Mouse (Mus musculus) fibroblast of lung, adult 2 months (primary cell): ENCODE results near the gene Mtch1.

Experiments used
- DNase-seq: peaks from one replicate; pipeline ENCODE4 v3.0.0-alpha.2; 2011; ENCODE audit warnings: low read depth

Gene Mtch1

DNA sequence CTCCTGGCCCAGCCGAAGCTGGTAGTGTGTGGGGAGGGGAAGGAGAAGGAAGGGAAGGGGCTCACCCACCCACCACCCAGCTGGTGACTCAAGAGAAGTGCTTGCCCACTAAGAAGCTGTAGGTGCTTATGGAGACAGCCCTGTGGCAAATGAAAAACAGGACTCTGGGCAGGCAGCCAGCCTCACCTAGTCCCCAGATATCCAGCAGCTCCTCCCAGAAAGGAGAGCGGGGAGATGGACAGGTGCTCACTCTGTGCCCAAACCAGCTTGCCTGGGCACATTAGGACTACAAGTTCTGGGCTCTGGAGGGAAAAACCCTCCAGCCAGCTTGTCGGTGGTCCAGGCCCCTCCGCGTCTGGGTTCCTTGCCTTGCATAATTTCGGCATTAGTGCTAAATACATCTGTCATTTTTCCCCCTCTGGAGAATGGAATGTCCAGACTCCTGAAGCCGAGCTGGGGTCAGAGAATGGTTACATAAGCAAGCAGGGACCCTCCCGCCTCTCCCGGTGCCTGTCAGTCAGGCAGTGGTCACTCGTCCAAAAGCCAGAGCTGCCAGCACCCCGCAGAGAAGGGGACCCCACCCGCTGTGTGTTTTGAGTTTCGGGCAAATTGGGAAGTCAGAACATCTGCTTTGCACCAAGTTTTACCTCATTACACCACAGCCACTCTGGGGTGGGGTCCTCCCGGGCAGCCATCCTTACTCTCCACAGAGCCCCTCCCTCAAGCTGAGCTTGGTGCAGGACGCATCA is 42.5 kb downstream of the Mtch1 start:
- no peak for DNase-seq

DNA sequence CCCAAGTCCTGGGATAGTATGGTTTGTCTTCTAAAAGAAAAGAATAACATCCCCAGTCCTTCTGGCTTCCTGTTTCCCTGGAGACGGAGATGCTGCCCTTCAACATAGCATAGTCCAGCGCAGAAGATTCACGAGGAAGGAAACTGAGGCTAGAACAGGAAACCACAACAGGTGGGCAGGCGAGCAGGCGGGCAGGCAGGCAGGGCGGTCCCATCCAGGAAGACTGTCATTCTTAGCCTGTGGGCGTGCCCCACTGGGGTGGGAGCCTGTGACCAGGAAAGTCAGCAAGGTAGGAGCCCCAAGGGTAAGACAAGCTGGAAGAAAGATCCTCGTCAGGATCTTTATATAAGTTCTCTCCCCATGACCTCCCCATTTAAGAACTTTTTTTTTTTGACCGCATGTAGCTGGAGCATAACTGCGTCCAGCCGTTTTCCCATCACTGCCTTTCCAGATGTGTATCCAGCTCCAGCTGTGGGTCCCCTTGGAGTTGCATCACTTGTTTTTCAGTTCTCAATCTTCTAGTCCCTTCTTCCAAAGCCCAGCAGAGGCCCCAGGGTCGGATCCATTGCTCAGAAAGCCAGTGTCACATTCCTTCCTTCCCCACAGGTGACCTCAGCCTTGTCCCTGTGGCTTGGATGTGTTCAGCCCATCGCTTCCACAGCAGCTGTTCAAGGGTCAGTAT is 43.2 kb downstream of the Mtch1 start:
- DNase-seq = no peak

DNA sequence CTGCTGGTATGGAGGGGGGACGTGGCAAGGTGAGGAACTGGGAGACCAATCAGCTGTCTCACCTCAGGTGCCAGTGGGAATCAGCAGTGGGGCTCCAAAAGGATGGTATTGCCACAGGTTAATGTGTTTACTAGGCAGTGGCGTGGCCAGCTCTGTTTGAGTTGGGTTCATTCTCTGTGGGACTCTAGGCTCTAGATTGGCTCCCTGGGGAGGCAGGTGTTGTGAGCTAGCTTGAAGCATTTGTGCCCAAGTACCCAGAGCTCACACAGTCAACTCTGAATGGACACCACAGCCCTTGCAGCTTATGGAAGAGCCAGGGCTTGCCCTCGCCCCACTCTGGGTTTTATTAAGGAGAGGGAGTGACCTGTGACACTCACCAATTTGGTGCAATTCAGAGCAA is 43.9 kb downstream of the Mtch1 start:
- no peak for DNase-seq

DNA sequence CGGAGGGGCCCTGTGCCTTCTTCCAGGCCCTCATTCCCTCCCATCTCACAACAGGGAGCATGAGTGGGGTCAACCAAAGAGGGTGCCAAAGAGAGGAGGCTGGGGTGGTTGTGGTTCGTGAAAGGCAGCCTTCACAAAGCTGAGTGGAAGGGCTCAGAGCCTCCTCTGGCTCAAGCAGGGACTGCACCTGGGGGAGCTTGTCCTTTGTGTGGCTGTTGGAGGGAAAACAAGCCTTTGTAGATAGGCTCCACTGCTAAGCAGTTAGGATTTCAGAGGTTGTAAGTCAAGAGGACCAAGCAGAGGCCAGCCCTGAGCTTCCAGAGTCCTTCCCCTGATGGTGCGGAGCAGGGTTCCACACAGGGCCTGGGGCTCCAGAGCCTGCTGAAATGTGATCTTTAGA is 44.6 kb downstream of the Mtch1 start:
- DNase-seq = no peak

DNA sequence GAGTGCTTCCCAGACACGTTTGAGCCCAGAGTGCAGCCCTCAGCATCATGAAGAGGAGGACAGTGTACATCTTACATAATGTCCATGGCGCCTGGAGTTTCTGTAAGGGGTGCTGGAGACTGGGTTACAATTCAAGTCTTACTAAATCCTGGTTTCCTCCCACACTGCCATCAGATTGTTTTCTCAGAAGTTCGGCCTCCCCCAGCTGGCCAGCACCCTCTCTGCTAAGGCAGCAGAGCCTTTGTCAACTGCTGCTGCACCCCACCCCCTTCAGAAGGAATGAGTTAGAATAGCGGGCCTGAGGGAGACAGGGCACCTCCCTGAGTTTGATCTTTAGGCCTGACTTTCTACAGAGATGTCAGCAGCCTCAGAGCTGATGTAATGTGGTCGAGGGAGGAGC is 45.6 kb downstream of the Mtch1 start:
- no peak for DNase-seq

DNA sequence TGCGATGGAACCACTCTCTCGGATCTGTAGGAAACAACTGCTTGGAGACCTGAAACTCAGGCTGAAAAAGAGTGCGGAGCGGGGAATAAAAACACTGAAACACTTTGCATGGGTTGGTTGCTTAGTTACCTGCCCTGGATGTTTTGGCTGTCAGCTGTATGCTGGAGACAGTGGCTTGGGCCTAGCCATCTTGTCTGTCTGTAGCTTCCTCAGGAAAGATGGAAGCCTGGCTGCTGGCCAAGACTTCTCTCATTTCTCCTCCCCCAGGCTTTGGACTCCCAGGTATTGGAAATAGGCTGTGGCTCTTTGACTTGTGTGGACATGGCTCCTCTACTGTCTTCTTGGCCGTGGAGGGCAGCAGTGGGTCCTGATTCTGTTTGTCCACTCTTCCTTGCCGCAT is 46.3 kb downstream of the Mtch1 start:
- no peak for DNase-seq

DNA sequence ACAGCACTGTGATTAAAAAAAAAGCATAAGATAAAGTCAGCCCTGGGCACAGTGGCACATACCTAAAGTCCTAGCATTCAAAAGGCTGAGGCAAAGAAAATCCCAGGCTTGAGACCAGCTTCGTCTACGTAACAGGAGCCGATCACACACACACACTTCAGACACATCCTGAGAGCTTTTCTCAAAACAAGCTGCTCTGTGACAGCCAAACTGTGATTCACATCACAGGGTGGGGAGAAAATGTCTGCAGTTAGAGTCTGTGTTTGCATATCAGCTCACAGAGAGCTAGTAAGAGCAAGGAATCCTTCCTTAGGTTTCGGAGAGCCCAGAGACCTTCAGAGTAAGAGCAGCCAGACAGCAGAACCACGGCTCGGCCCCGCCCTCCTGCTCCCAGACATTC is 46.8 kb downstream of the Mtch1 start:
- no peak for DNase-seq

DNA sequence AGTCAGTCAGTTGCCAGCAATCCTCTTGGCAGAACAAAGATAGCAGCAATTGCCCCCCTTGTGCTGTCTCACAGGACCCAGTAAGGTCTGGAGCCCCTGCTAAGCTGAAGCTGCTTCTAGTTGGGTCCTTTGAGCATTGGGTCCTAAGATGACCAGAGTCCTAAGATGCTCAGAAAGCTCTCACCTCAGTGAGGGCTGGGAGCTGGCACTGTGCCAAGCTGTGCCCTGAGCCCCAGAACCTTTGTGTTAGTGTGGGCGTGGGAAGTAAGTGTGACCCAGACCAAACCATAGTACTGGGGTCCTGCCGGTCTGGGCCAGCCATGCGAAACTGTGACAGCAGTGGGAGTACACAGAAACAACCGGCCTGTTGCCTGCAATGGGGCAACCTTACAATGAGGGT is 48.5 kb downstream of the Mtch1 start:
- no peak for DNase-seq

DNA sequence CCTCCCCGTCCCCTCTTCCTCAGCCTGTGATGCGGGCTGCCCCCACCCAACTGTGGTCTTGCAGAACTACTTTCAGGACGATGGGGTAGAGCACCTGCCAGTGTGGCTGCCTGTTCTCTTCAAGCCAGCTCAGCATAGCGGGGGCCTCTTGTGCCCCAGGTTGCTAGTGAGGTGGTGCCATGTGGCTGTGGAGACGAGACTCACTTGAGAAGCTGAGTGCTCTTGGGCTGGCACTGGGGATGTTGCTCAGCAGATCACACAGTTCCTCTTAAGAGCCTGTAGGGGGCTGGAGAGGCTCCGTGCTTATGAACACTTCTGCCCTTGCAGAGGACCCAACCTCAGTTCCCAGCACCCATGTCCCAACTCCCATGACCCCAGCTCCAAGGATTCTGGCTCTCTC is 49.9 kb downstream of the Mtch1 start:
- no peak for DNase-seq

DNA sequence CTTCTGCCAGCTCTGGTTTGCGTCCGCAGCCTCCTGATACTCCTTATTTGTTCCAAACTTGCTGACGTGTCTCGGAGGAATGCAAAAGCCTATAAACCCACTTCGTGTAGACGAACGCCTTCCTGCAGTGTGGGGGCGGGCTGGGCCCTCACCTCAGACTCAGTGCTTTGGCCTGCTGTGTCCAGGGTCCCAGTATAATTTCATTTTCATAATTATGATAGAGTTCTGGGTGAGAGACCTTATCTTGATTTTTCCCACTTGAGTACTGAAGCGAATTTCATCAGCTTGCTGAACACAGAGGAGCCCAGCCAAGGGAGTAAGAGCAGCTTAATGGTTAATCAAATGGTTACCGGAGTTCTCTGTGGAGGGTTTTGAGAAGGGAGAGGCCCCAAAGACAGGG is 50.4 kb downstream of the Mtch1 start:
- no peak for DNase-seq

DNA sequence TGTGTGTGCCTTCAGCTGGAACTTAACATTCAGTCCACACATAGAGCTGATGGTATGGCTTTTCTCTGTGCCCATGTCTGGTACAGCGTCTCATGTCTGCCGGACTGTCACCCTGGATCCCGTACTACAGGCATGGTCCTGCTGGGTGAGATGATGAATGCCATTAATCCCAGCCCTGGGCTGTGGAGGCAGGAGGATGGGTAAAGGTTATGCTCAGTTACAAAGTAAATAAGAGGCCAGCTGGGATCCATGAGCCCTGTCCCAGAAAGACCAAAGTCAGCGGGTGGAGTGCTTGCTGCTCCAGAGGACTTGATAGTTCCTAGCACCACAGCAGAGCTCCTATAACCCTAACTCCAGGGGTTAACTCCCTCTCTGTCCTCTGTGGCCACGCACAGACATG is 51.9 kb downstream of the Mtch1 start:
- DNase-seq = no peak

DNA sequence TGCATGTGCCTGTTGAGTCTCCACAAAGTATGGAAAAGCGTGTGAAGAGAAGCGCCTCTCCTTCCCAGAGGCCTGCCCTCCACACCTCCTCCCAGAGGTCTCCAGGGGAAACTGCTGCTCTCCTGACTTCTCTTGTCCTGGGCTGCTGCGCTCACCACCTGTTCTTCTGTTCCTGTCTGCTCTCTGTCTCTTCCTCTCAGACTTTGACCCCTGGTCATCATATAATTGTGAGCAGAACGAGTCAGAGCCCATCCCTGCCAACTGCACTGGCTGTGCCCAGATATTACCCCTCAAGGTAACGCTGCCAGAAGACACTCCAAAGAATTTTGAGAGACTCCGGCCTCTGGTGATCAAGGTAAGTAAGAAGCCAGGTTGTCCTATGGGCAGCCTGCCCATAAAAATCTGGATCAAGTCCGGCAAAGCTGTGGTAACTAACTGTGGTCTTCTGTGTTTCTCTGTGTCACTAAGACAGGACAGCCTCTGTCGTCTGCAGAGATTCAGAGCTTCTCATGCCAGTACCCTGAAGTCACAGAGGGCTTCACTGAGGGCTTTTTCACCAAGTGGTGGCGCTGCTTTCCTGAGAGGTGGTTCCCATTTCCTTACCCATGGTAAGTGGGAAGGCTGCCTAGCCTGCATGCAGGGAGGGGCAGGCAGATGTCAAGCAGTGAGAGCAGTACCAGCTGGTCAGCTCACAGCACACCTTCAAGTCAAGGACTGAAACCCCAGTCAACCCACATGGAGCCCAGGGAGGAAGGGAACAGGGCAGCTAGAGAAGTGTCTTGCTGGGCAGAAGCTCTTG is 53.7 kb downstream of the Mtch1 start:
- no peak for DNase-seq

DNA sequence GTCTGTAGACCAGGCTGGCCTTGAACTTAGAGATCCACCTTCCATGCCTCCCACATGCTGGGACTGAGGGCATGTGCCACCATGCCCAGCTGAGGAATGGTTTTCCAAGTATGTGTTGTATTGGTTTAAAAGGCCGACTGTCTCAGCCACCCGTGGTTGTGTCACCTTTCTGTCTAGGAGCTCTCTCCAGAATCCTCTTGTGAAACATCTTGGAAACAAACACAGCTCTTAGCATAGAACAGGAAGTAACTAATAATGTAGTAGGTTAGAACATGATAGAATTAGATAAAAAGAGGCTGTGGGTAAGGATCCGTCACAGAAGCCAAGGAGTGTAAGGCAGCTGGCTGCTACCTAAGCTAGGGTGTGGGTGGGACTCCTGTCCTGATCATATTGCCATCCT is 54.7 kb downstream of the Mtch1 start:
- no peak for DNase-seq

DNA sequence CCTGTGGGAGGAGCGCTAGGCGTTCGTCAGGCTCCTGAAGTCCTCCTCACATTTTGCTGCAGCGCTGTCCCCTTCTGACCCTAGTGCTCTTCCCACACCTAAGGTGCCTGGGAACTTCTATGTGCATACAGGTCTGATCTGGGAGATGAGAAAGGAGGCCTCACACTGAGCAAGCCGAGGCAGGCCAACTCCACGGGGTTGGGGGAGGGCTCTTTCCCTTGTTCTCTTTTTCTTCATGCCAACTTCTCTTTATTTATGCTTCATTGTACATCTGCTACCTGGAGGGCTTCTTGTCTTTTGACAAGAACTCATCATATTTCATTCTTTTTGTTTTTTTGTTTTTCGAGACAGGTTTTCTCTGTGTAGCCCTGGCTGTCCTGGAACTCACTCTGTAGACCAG is 55.9 kb downstream of the Mtch1 start:
- DNase-seq = no peak

DNA sequence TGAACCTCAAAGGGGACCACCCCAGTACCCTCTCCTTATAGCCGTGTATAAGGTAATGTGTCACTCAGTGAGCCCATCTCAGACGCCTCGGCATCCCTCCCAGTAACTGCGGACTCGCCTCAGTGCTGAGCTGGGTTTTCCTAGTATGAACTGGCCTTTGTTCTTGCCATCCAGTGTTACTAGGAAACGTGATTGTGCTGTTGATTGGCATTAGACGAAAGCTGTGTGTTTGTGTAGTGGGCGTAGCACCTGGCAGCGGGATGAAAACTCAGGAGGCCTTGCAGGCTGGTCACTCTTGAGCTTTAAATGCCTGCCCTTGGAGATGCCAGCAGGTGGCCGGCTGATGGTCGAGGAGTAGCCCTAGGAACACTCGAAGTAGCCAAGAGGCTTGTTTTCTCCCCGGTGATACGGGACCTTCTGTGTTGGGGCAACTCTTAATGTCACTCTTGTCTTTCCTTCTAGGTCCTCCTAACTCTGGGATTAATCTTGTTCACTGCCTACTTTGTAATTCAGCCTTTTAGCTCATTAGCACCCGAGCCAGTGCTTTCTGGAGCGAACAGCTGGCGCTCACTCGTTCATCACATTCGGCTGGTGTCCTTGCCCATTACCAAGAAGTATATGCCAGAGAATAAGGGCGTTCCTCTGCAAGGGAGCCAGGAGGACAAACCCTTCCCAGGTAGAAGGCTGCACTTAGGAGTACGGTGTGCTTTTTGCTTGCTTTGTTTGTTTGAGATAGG is 65.3 kb downstream of the Mtch1 start:
- DNase-seq = no peak
